In genomic region chr11:119206562-119206961, GRCm38 (mm10) we compare ENCODE assay signal across 9 mouse cellular contexts. TPM values are rescaled to one million over a fixed set of nuclear protein-coding genes. Genes with fewer than 3 reads are reported as not detected.
DNase-seq lines count a peak whose midpoint lies in the region; ATAC-seq and TF ChIP-seq lines count a peak whose summit lies in the region.
"Had no signal": no experiment of that assay in that cellular context is flagged by ENCODE, and none has a peak within 500 bp of the region (broad histone marks: within the 10 kb centered on the region; RNA-seq: fewer than 3 reads in every experiment).

No protein-coding gene starts in this region.

- no peak for ATAC-seq in forebrain, embryonic 11.5 days (replicated peaks; ENCODE audit: low FRiP score)
- no peak for ATAC-seq in forebrain, embryonic 13.5 days
- ATAC-seq in granulocyte monocyte progenitor cell, adult 5-6 weeks (replicated peaks; ENCODE audit: poor library complexity, severe bottlenecking), result peak; percentile 58; the same call in 1 of the 2 replicates
- ATAC-seq in limb, embryonic 14.5 days (ENCODE audit: low FRiP score, low read depth), result no peak
- ATAC-seq: Patski had no signal

- WGBS in forebrain, embryonic 11.5 days, result 26% methylated on average over 5 of the region's 5 CpGs
- WGBS in forebrain, embryonic 13.5 days, result 22% methylated on average over 5 of the region's 5 CpGs
- WGBS in limb, embryonic 14.5 days, result 40% methylated on average over 5 of the region's 5 CpGs

- 0 out of 2 replicates have a peak, but pooled peaks cover 2% of the 10 kb centered on the region for H3K4me1 ChIP-seq in forebrain, embryonic 11.5 days (replicated peaks; ENCODE audit: control insufficient read depth, insufficient read depth, low read length)
- peaks cover 28% of the 10 kb centered on the region for H3K4me1 ChIP-seq in forebrain, embryonic 13.5 days
- H3K4me1 ChIP-seq in limb, embryonic 14.5 days (ENCODE audit: control insufficient read depth, insufficient read depth, low read length), result peaks cover 24% of the 10 kb centered on the region

- DNase-seq in forebrain, embryonic 11.5 days (ENCODE audit: low spot score), result peak; percentile 85
- DNase-seq in right cerebral cortex, adult 18-20 months, result peak; percentile 46
- no peak for DNase-seq in right cerebral cortex, postnatal 36 days (ENCODE audit: low spot score in 2 of 2)
- peak; percentile 84 for DNase-seq in cerebellum, adult 9-10 months
- DNase-seq in limb, embryonic 14.5 days (ENCODE audit: low spot score), result peak; percentile 61
- DNase-seq in retina, postnatal 1 day, result peak; percentile 78

- no peaks in the 10 kb centered on the region; the same call in 1 of the 2 replicates for H3K9me3 ChIP-seq in forebrain, embryonic 11.5 days (ENCODE audit: control insufficient read depth, low read length)
- no peaks in the 10 kb centered on the region for H3K9me3 ChIP-seq in forebrain, embryonic 13.5 days (replicated peaks)
- H3K9me3 ChIP-seq in limb, embryonic 14.5 days (ENCODE audit: control insufficient read depth, low read length), result no peaks in the 10 kb centered on the region

- H3K36me3 ChIP-seq in forebrain, embryonic 11.5 days (ENCODE audit: control insufficient read depth, insufficient read depth, low read length), result peaks cover 4% of the 10 kb centered on the region; the same call in 1 of the 2 replicates
- H3K36me3 ChIP-seq in forebrain, embryonic 13.5 days (ENCODE audit: poor library complexity, severe bottlenecking), result peaks cover 56% of the 10 kb centered on the region
- H3K36me3 ChIP-seq in limb, embryonic 14.5 days (ENCODE audit: control insufficient read depth, insufficient read depth, low read length), result peaks cover 52% of the 10 kb centered on the region

- no peak overlapping the region for H3K27ac ChIP-seq in forebrain, embryonic 11.5 days (ENCODE audit: low read depth, low read length)
- no peak overlapping the region for H3K27ac ChIP-seq in forebrain, embryonic 13.5 days
- no peak overlapping the region for H3K27ac ChIP-seq in limb, embryonic 14.5 days (replicated peaks; ENCODE audit: low read depth, low read length)

- H3K27me3 ChIP-seq in forebrain, embryonic 11.5 days (ENCODE audit: control insufficient read depth, insufficient read depth, low read length), result no peaks in the 10 kb centered on the region
- H3K27me3 ChIP-seq in forebrain, embryonic 13.5 days, result no peaks in the 10 kb centered on the region
- no peaks in the 10 kb centered on the region for H3K27me3 ChIP-seq in limb, embryonic 14.5 days (ENCODE audit: control insufficient read depth, insufficient read depth, low read length)
- H3K27me3 ChIP-seq: Patski had no signal

- H3K9ac ChIP-seq in forebrain, embryonic 11.5 days (ENCODE audit: low read length), result no peak overlapping the region
- H3K9ac ChIP-seq in forebrain, embryonic 13.5 days, result no peak overlapping the region
- H3K9ac ChIP-seq in limb, embryonic 14.5 days (ENCODE audit: low read depth, low read length, severe bottlenecking), result no peak overlapping the region

- H3K4me3 ChIP-seq in forebrain, embryonic 11.5 days (ENCODE audit: low read depth, low read length), result no peak overlapping the region
- no peak overlapping the region for H3K4me3 ChIP-seq in forebrain, embryonic 13.5 days
- no peak overlapping the region for H3K4me3 ChIP-seq in limb, embryonic 14.5 days (replicated peaks; ENCODE audit: low read length)

- TF ChIP-seq POLR2A in limb, embryonic 14.5 days (IDR thresholded peaks at IDR 0.05; ENCODE audit: borderline replicate concordance, extremely low read depth, insufficient read depth, insufficient read length), result no peak

- H3K4me2 ChIP-seq in forebrain, embryonic 11.5 days (ENCODE audit: low read depth, low read length, severe bottlenecking), result no peak overlapping the region
- no peak overlapping the region for H3K4me2 ChIP-seq in forebrain, embryonic 13.5 days
- no peak overlapping the region for H3K4me2 ChIP-seq in limb, embryonic 14.5 days (replicated peaks; ENCODE audit: low read depth, low read length, severe bottlenecking)

RNA-seq across cellular contexts. Expression of gene Tbc1d16, which starts 21.7 kb away (rescaled TPM):
- polyA plus RNA-seq in forebrain, embryonic 11.5 days (2014; fragmentation: Nextera tagmentation; extraction: Ambion mirVana), result 20.4 and 20.8 TPM in 2 replicates
- polyA plus RNA-seq in forebrain, embryonic 13.5 days (2015; fragmentation: Nextera tagmentation; extraction: Ambion mirVana), result 45.3 and 46.0 TPM in 2 replicates
- total RNA-seq in granulocyte monocyte progenitor cell, adult 5-6 weeks (2014; fragmentation: Nextera tagmentation), result 3.3 and 8.6 TPM in 2 replicates
- total RNA-seq in granulocyte monocyte progenitor cell, adult 5-6 weeks (2017), result 2.1 and 3.0 TPM in 2 replicates
- 29.2 and 34.4 TPM in 2 replicates for polyA plus RNA-seq in limb, embryonic 14.5 days (2012; rRNA removed)
- 16.3 and 16.7 TPM in 2 replicates for polyA plus RNA-seq in limb, embryonic 14.5 days (2014; fragmentation: Nextera tagmentation; extraction: Ambion mirVana)

RNA-seq across cellular contexts. Expression of gene Ccdc40, which starts 21.8 kb away (rescaled TPM):
- polyA plus RNA-seq in forebrain, embryonic 11.5 days (2014; fragmentation: Nextera tagmentation; extraction: Ambion mirVana), result 19.5 and 22.1 TPM in 2 replicates
- 14.3 and 17.2 TPM in 2 replicates for polyA plus RNA-seq in forebrain, embryonic 13.5 days (2015; fragmentation: Nextera tagmentation; extraction: Ambion mirVana)
- 7.3 and 12.0 TPM in 2 replicates for total RNA-seq in granulocyte monocyte progenitor cell, adult 5-6 weeks (2014; fragmentation: Nextera tagmentation)
- 9.0 and 11.8 TPM in 2 replicates for total RNA-seq in granulocyte monocyte progenitor cell, adult 5-6 weeks (2017)
- polyA plus RNA-seq in limb, embryonic 14.5 days (2012; rRNA removed), result 2.5 and 3.1 TPM in 2 replicates
- polyA plus RNA-seq in limb, embryonic 14.5 days (2014; fragmentation: Nextera tagmentation; extraction: Ambion mirVana), result 2.1 and 2.7 TPM in 2 replicates

Comparison
In these comparisons a context has a peak if more than half of its experiments do, and no peak if none do; other contexts are left out.
1. DNase-seq: peak in forebrain, embryonic 11.5 days (single experiment), right cerebral cortex, adult 18-20 months (single experiment), cerebellum, adult 9-10 months (single experiment), limb, embryonic 14.5 days (single experiment) and retina, postnatal 1 day (single experiment); none in right cerebral cortex, postnatal 36 days (0 of 2).